Mouse (Mus musculus) embryonic facial prominence, embryonic 12.5 days (tissue): Measurements from ENCODE around the gene Ccdc85c. TPM values are rescaled to one million over a fixed set of nuclear protein-coding genes. Genes with fewer than 3 reads are reported as not detected.

ENCODE experiments used
- ATAC-seq: fragments of 200-750 bp; cut with Nextera tagmentation; 2 replicates; pipeline ENCODE4 v1.8.0; 2017; ENCODE audit not compliant: insufficient number of reproducible peaks, insufficient read depth, low FRiP score, low TSS enrichment
- H3K27ac ChIP-seq: fragments of 300-500 bp; sonication (generic); 2 replicates; pipeline ENCODE4 v1.5.1; 2016; ENCODE audit warnings: mild to moderate bottlenecking
- H3K27me3 ChIP-seq: fragments of 300-500 bp; sonication (generic); 2 replicates; pipeline ENCODE4 v1.6.1; 2016; ENCODE audit warnings: mild to moderate bottlenecking, moderate library complexity
- H3K36me3 ChIP-seq: fragments of 300-500 bp; sonication (generic); 2 replicates; pipeline ENCODE4 v1.6.1; 2016; ENCODE audit warnings: mild to moderate bottlenecking
- H3K4me1 ChIP-seq: fragments of 300-500 bp; sonication (generic); 2 replicates; pipeline ENCODE4 v1.6.1; 2016
- H3K4me2 ChIP-seq: fragments of 300-500 bp; sonication (generic); replicated peaks from 2 replicates; pipeline ENCODE4 v1.6.1; 2016; ENCODE audit warnings: mild to moderate bottlenecking, moderate library complexity
- H3K4me3 ChIP-seq: fragments of 300-500 bp; sonication (generic); 2 replicates; pipeline ENCODE4 v1.5.1; 2016; ENCODE audit warnings: mild to moderate bottlenecking
- H3K9ac ChIP-seq: fragments of 300-500 bp; sonication (generic); 2 replicates; pipeline ENCODE4 v1.6.1; 2016; ENCODE audit warnings: mild to moderate bottlenecking, moderate library complexity
- H3K9me3 ChIP-seq: fragments of 300-500 bp; sonication (generic); 2 replicates; pipeline ENCODE4 v1.6.1; 2016; ENCODE audit warnings: mild to moderate bottlenecking, moderate library complexity
- WGBS: fragments of 180-500 bp; shearing (Covaris S2); methylation state at CpG from one replicate; pipeline ENCODE4 v1.1.7; 2016; 5-methylcytosine and 5-hydroxymethylcytosine counted together
- polyA plus RNA-seq: library from polyadenylated mRNA; unstranded; fragments of >200 nt; fragmentation: Nextera tagmentation; extraction: Ambion mirVana; gene quantifications from 2 replicates; pipeline ENCODE4 v1.2.1, GENCODE M21; 2016

Gene Ccdc85c
- polyA plus RNA-seq, 1 experiment from 2014 or later = 7.7 TPM

DNA sequence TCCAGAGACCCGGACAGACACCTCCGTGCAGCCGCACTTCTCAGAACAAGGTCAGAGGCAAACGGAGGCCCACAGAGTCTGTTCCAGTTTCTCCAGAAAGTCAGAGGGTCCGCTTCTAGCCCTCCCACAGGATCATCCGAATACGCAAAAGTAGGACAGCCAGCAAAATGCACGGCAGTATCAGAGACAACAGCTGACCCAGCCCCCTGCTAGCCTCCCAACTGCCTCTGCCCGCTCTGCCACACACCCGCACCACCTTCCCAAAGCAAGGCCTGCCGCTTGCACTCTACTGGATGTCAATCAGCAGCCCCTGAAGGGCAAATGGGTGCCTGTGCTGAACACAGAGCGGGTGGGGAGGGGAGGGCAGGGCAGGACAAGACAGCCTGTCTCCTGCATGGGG, 14.3 kb downstream of the Ccdc85c start:
- no peaks in the 10 kb centered on the region for H3K9me3 ChIP-seq
- no peak for ATAC-seq
- H3K4me1 ChIP-seq = peaks cover 49% of the 10 kb centered on the region
- no peaks in the 10 kb centered on the region for H3K27me3 ChIP-seq
- 89% methylated on average over 12 of the region's 12 CpGs for WGBS
- no peak overlapping the region for H3K4me2 ChIP-seq
- H3K4me3 ChIP-seq = no peak overlapping the region
- no peaks in the 10 kb centered on the region for H3K36me3 ChIP-seq
- H3K27ac ChIP-seq = no peak overlapping the region
- H3K9ac ChIP-seq = no peak overlapping the region

DNA sequence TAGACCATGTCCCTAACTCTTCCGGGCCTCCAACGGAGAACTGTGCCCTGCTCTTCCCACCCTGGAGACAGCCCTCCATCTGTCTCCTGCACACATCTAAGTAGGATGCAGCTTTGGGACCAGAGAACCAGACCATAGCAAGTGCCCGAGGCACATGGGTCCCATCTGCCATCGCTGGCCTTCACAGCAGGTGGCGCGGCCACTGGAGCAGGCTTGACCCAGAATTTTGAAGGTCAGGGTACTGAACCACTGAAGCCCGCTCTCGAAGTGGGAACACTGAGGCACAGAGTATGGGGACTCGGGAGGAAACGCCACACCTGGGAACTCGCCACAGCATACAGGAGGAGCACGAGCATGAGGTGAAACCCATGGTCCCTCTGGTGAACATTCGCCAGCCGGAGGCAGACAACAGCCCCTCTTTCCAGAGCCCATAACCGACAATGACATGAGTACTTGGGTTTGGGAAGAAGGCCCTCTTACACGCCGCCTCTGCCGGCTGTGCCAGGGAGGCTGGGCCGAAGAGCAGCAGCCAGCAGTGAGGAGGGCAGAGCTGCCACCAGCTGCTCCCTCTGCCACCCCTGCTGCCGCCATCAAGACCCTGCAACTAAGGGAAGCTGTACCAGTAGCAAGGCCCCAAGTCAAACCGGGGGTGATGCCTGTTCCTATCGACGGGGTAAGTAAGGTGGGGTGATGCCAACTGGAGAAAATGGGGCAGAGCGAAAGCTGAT, 15.7 kb downstream of the Ccdc85c start:
- peaks cover 43% of the 10 kb centered on the region for H3K4me1 ChIP-seq
- no peak for ATAC-seq
- 85% methylated on average over 24 of the region's 24 CpGs for WGBS
- H3K9ac ChIP-seq = no peak overlapping the region
- H3K27ac ChIP-seq = no peak overlapping the region
- no peaks in the 10 kb centered on the region for H3K9me3 ChIP-seq
- H3K27me3 ChIP-seq = no peaks in the 10 kb centered on the region
- H3K4me3 ChIP-seq = no peak overlapping the region
- H3K4me2 ChIP-seq = no peak overlapping the region
- no peaks in the 10 kb centered on the region for H3K36me3 ChIP-seq

DNA sequence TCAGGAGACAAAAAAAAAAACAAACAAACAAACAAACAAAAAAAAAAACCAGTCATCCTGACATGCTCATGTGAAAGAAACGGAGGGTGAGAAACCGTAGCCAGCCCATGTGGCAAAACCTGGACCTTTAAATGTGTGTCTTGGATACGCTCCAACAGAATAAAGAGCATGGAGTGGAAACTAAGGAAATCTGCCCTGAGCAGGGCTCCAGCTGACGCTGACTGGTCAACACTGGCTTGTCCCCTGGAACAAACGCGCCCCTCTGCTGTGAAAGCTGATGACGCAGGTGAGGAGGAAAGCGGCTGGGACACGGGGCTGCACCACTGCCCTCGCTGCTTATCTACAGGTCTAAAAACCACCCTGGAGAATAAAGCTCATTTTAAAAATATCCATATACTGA, 18.5 kb downstream of the Ccdc85c start:
- Histone ChIP-seq H3K4me1 (peaks cover 43% of the 10 kb centered on the region), H3K27ac (no peak overlapping the region), H3K4me3 (no peak overlapping the region), H3K27me3 (no peaks in the 10 kb centered on the region), H3K36me3 (no peaks in the 10 kb centered on the region), H3K4me2 (no peak overlapping the region), H3K9me3 (no peaks in the 10 kb centered on the region), H3K9ac (no peak overlapping the region)
- no peak for ATAC-seq
- 65% methylated on average over 10 of the region's 10 CpGs for WGBS

DNA sequence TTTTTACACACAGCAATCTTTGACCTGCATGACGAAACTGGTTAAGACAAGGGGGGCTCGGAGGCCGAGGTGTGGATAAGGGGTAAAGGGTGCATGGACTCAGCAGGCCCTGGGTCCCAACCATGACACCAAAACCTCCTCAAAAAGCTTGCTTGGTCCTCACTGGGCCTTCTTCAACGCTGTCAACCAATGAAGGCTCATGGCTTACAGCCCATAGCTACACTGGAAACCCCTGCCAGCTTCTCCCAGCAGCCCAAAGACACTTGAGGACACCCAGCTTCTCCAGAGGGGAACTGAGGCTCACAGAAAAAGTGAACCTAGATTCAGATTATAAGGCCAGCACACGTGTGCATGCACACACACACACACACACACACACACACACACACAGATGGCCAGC, 19.3 kb downstream of the Ccdc85c start:
- no peaks in the 10 kb centered on the region for H3K27me3 ChIP-seq
- H3K4me3 ChIP-seq = no peak overlapping the region
- H3K4me1 ChIP-seq = peaks cover 38% of the 10 kb centered on the region
- H3K36me3 ChIP-seq = no peaks in the 10 kb centered on the region
- WGBS = 34% methylated on average over 5 of the region's 5 CpGs
- H3K27ac ChIP-seq = no peak overlapping the region
- no peak overlapping the region for H3K4me2 ChIP-seq
- H3K9me3 ChIP-seq = no peaks in the 10 kb centered on the region
- ATAC-seq = no peak
- peak overlapping the region; percentile 27; the same call in 1 of the 2 replicates for H3K9ac ChIP-seq

DNA sequence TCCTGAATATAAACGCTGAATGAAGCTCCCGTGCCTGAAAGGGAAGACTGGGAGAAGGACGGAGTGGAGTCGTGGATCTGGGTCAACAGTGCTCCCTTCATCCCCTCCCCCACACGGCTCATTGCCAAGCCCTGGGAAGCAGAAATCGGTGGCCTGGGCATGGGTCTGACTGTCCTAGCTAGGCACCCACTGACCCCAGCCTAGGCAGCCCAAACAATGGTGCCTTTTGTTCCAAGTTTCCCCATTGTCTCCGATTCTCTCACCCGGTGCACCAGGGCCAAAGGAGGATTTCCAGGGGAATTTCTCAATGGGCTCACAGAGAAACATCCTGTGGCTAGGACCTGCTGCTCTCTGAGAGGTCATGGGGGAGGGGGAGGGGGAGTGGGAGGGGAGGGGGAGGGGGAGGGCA, 19.7 kb downstream of the Ccdc85c start:
- peaks cover 37% of the 10 kb centered on the region for H3K4me1 ChIP-seq
- ATAC-seq = no peak
- H3K27ac ChIP-seq = 0 out of 2 replicates have a peak overlapping the region, but pooled peaks have one; percentile 1
- H3K9ac ChIP-seq = no peak overlapping the region
- H3K4me2 ChIP-seq = no peak overlapping the region
- H3K4me3 ChIP-seq = no peak overlapping the region
- H3K27me3 ChIP-seq = no peaks in the 10 kb centered on the region
- no peaks in the 10 kb centered on the region for H3K36me3 ChIP-seq
- H3K9me3 ChIP-seq = no peaks in the 10 kb centered on the region
- 10% methylated on average over 8 of the region's 8 CpGs for WGBS

DNA sequence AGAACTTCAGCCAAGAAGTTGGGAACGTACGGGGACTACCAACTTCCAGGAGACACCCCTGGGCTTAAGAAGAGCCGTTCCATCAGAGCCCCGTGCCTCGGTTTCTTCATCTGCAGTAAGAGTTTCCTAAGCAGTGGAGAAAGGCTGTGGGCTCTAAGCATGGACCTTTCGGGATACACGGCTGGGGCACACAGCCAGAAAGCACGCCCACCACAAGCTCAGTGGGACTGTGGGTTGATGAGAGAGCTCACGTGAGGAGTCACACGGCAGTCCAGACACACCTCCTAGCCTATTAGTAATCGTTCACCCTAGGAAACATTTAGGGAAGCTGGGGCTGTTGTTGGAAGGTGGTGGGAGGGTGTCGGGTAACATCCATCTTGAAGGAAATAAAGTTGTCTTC, 22.2 kb downstream of the Ccdc85c start:
- Histone ChIP-seq H3K4me2 (no peak overlapping the region), H3K4me3 (no peak overlapping the region), H3K27ac (no peak overlapping the region), H3K36me3 (no peaks in the 10 kb centered on the region), H3K27me3 (no peaks in the 10 kb centered on the region), H3K9ac (no peak overlapping the region), H3K9me3 (no peaks in the 10 kb centered on the region), H3K4me1 (peaks cover 49% of the 10 kb centered on the region)
- 71% methylated on average over 12 of the region's 12 CpGs for WGBS
- ATAC-seq = no peak

DNA sequence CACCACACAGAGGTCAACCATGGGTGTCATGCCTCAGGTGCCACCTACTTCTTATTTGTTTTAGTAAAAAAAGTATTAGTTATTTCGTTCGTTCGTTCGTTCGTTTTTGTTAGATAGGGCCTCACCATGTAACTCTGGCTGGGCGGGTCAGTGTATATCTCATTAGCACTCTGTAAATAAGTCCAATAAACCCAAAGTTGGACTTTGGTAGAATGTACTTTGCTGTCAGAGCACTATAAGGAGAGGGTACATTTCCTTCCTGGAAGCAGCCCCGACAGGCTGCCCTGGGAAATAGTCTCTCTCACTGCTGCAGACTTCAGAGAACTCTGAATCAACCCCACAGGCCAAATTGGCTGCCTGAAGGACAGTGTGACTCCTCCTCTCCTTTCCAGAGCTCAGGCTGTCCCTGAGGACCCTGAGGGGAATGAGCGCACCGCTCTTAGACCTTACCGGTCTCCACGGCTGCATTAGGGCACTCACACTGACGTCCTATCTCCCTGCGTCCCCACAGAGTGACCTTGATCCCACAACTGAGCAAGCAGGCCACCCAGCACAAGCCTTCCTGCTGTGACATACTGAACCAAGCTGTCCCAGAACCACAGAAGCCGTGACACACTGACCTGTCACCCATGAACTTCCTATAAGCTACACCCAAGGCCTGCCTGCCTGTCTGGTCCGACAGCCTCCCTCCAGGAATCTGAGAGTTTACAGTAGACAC, 23.2 kb downstream of the Ccdc85c start:
- 72% methylated on average over 15 of the region's 15 CpGs for WGBS
- Histone ChIP-seq H3K36me3 (no peaks in the 10 kb centered on the region), H3K4me2 (no peak overlapping the region), H3K4me3 (no peak overlapping the region), H3K9me3 (no peaks in the 10 kb centered on the region), H3K9ac (no peak overlapping the region), H3K4me1 (peaks cover 47% of the 10 kb centered on the region), H3K27ac (no peak overlapping the region), H3K27me3 (no peaks in the 10 kb centered on the region)
- ATAC-seq = no peak

DNA sequence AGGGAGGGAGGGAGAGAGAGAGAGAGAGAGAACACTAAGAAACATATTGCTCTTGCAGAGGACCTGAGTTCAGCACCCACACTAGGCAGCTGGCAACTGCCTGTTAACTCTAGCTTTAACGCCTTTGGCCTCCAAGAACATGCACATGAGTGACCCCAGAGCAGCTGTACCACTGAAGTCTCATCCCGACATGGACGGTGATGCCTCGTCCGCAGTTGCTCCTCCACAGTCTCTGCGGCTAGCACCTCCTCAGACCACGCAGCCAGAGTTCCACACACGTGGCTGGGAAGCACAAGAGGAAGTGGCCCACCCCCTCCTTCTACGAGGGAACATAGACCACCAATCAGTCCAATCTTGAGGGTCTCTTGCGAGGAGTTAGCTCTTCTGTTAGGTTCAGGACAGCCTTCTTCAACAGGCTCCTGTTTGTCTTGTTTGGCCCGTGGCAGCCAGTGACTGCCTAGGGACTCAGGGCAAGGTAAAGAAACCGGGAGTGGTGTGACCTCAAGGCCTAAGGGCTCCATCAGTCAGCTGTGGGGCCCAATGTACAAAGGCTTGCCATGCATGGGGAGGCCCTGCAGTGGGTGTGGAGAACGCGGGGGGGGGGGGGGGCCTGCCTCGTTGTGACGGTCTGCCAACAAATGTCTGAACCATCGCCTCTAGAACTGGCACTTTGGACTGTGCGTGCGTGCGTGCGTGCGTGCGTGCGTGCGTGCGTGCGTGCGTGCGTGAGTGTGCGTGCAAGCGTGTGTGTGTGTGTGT, 24.0 kb downstream of the Ccdc85c start:
- WGBS = 84% methylated on average over 31 of the region's 31 CpGs
- Histone ChIP-seq H3K4me2 (no peak overlapping the region), H3K9me3 (no peaks in the 10 kb centered on the region), H3K27ac (no peak overlapping the region), H3K4me3 (no peak overlapping the region), H3K4me1 (peaks cover 47% of the 10 kb centered on the region), H3K27me3 (no peaks in the 10 kb centered on the region), H3K9ac (no peak overlapping the region), H3K36me3 (no peaks in the 10 kb centered on the region)
- no peak for ATAC-seq

DNA sequence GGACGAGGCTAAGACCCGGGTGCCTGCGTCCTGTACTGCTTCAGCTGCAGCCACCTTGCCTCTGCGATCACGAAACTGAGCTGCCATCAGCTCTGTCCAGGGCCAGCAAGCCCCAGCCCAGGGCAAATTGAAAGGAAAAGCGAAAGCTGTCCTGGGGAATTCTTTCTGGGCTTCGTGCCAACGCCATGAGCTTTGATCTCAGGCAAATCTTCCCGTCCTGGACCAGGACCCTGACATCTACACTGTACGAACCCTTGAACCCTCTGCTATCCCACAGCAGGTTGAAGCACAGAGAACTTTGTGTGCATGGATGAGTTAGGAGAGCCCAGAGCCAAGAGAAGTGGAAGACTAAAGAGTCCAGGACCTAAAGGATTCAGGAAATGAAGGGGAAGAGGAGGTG, 25.7 kb downstream of the Ccdc85c start:
- H3K4me1 ChIP-seq = peaks cover 52% of the 10 kb centered on the region
- WGBS = 62% methylated on average over 10 of the region's 10 CpGs

DNA sequence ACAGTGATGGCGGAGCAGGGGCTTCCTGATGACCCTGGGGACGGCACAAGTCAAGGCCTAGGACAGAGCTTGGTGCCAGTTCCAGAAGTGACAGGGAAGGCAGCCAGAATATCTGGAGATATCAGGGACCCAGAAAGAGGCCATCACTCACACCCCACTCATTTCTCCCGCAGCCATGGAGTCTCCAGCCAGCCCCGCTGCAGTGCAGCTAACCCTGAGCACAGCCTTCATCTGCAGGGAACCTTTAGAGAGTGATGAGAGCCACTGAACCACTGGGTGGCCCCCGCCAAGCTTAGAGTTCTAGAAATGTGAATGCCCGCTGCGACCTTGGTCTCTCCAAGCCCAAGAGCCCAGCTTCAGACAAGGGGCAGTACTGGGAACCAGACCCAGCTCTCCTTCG, 26.2 kb downstream of the Ccdc85c start:
- 95% methylated on average over 8 of the region's 8 CpGs for WGBS
- Histone ChIP-seq H3K27me3 (no peaks in the 10 kb centered on the region), H3K4me1 (peaks cover 57% of the 10 kb centered on the region), H3K27ac (no peak overlapping the region), H3K9ac (no peak overlapping the region), H3K9me3 (no peaks in the 10 kb centered on the region), H3K36me3 (no peaks in the 10 kb centered on the region), H3K4me3 (no peak overlapping the region), H3K4me2 (no peak overlapping the region)
- no peak for ATAC-seq

More for the DNA sequence above, 25.7 kb downstream of the Ccdc85c start:
- no peaks in the 10 kb centered on the region for H3K9me3 ChIP-seq
- no peaks in the 10 kb centered on the region for H3K27me3 ChIP-seq
- no peak overlapping the region for H3K4me3 ChIP-seq
- H3K4me2 ChIP-seq = no peak overlapping the region
- no peaks in the 10 kb centered on the region for H3K36me3 ChIP-seq
- H3K9ac ChIP-seq = no peak overlapping the region
- ATAC-seq = no peak
- H3K27ac ChIP-seq = no peak overlapping the region

DNA sequence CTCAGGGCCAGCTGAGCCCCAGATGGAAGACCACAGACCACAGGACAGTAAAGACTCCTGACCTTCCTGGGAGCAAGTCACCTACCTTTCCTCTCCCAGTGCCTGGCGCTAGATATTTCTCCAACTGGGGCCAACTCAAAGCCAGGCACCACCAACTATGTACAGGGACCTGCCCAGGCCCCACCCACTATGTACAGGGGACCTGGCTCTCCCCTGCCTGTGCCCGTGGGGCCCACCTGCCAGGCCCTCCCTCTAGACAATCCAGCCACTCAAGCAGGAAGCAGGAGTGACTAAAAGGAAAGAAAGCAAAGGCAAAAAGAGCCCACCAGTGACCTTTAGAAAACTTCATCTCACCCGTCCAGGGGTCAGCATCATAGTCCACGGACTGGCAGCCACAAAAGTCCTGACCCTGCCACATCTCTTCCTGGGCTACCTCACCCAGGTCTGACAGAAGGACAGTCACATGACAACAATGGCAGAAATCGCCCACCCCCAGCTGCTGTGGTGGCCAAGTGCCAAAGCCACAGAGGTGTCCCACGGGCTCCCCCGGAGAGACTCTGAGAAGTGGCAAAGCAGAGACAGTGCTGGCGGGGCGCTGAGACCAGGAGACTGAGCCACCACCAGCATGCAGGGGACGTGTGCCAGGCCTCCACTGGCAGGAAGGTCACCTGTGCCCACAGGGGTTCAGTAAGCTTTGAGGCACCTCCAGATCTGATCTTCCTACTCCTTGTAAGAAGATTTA, 28.3 kb downstream of the Ccdc85c start:
- ATAC-seq = no peak
- Histone ChIP-seq H3K27me3 (no peaks in the 10 kb centered on the region), H3K4me1 (peaks cover 50% of the 10 kb centered on the region), H3K9ac (no peak overlapping the region), H3K4me3 (no peak overlapping the region), H3K36me3 (no peaks in the 10 kb centered on the region), H3K27ac (no peak overlapping the region), H3K9me3 (no peaks in the 10 kb centered on the region), H3K4me2 (no peak overlapping the region)
- WGBS = 80% methylated on average over 10 of the region's 10 CpGs
